Mouse (Mus musculus): ENCODE measurements around the gene Exoc6b. TPM values are rescaled to one million over a fixed set of nuclear protein-coding genes. Genes with fewer than 3 reads are reported as not detected.
"Not testable (repeated sequence)": the region's sequence is repeated elsewhere in the genome, so short reads cannot be mapped to it uniquely, and the experiment has no call there.

Exoc6b gene
- total and polyA plus RNA-seq, 3 experiments = 6.2 to 20.8 (median 15.6) TPM

- H3K27ac ChIP-seq = no peak overlapping the region
- TF ChIP-seq EP300 (IDR thresholded peaks at IDR 0.05; ENCODE audit: insufficient read depth, low read depth, low read length) (no peak), CTCF (IDR thresholded peaks at IDR 0.05) (no peak), POLR2A (IDR thresholded peaks at IDR 0.05; ENCODE audit: insufficient read depth, low read depth, low read length) (no peak)
- intact Hi-C loops (cut with DNase I) = no loop called here
- WGBS = 73% methylated on average over 4 of the region's 4 CpGs
- H3K4me1 ChIP-seq (ENCODE audit: control insufficient read depth, insufficient read depth, low read length) = no peaks in the 10 kb centered on the region
- H3K9ac ChIP-seq (ENCODE audit: low read depth, low read length) = no peak overlapping the region
- no peaks in the 10 kb centered on the region for H3K36me3 ChIP-seq (ENCODE audit: control insufficient read depth, insufficient read depth, low read length)
- H3K27me3 ChIP-seq (ENCODE audit: control insufficient read depth, insufficient read depth, low read length) = no peaks in the 10 kb centered on the region
- H3K79me2 ChIP-seq (replicated peaks; ENCODE audit: control insufficient read depth, insufficient read depth, low read length) = no peaks in the 10 kb centered on the region
- H3K4me3 ChIP-seq = no peak overlapping the region
- no peak for DNase-seq
Measured at GRCm38 (mm10) chr6:85087425-85087824, 18.1 kb upstream of the Exoc6b start.

GRCm38 (mm10) chr6:85086645-85087044 lies 17.3 kb upstream of the Exoc6b start:
- intact Hi-C loops (cut with DNase I) = no loop called here
- no peaks in the 10 kb centered on the region for H3K36me3 ChIP-seq (ENCODE audit: control insufficient read depth, insufficient read depth, low read length)
- no peak for DNase-seq
- H3K27ac ChIP-seq = no peak overlapping the region
- H3K4me1 ChIP-seq (ENCODE audit: control insufficient read depth, insufficient read depth, low read length) = no peaks in the 10 kb centered on the region
- TF ChIP-seq POLR2A (IDR thresholded peaks at IDR 0.05; ENCODE audit: insufficient read depth, low read depth, low read length) (no peak), EP300 (IDR thresholded peaks at IDR 0.05; ENCODE audit: insufficient read depth, low read depth, low read length) (no peak), CTCF (IDR thresholded peaks at IDR 0.05) (no peak)
- no peaks in the 10 kb centered on the region for H3K27me3 ChIP-seq (ENCODE audit: control insufficient read depth, insufficient read depth, low read length)
- no peaks in the 10 kb centered on the region for H3K79me2 ChIP-seq (replicated peaks; ENCODE audit: control insufficient read depth, insufficient read depth, low read length)
- no peak overlapping the region for H3K4me3 ChIP-seq
- H3K9ac ChIP-seq (ENCODE audit: low read depth, low read length) = no peak overlapping the region
- WGBS = 51% methylated on average over 3 of the region's 3 CpGs

GRCm38 (mm10) chr6:85076179-85076720 lies 6.9 kb upstream of the Exoc6b start:
- DNase-seq; H3K27me3 ChIP-seq (ENCODE audit: control insufficient read depth, insufficient read depth, low read length); H3K79me2 ChIP-seq (replicated peaks; ENCODE audit: control insufficient read depth, insufficient read depth, low read length); H3K27ac ChIP-seq; H3K36me3 ChIP-seq (ENCODE audit: control insufficient read depth, insufficient read depth, low read length); intact Hi-C loops (cut with DNase I); H3K9ac ChIP-seq (ENCODE audit: low read depth, low read length); H3K4me1 ChIP-seq (ENCODE audit: control insufficient read depth, insufficient read depth, low read length); H3K4me3 ChIP-seq: not testable (repeated sequence)
- 85% methylated on average over 29 of the region's 29 CpGs for WGBS

- Histone ChIP-seq H3K9ac (ENCODE audit: low read depth, low read length) (no peak overlapping the region), H3K27ac (no peak overlapping the region), H3K79me2 (replicated peaks; ENCODE audit: control insufficient read depth, insufficient read depth, low read length) (no peaks in the 10 kb centered on the region), H3K36me3 (ENCODE audit: control insufficient read depth, insufficient read depth, low read length) (no peaks in the 10 kb centered on the region), H3K4me1 (ENCODE audit: control insufficient read depth, insufficient read depth, low read length) (no peaks in the 10 kb centered on the region), H3K27me3 (ENCODE audit: control insufficient read depth, insufficient read depth, low read length) (no peaks in the 10 kb centered on the region), H3K4me3 (no peak overlapping the region)
- intact Hi-C loops (cut with DNase I) = no loop called here
- no peak for TF ChIP-seq EP300 (IDR thresholded peaks at IDR 0.05; ENCODE audit: insufficient read depth, low read depth, low read length)
- TF ChIP-seq POLR2A (IDR thresholded peaks at IDR 0.05; ENCODE audit: insufficient read depth, low read depth, low read length) = no peak
- TF ChIP-seq CTCF (IDR thresholded peaks at IDR 0.05) = no peak
- 28% methylated on average over 2 of the region's 2 CpGs for WGBS
- DNase-seq = no peak
Measured at GRCm38 (mm10) chr6:85074996-85075395, 5.7 kb upstream of the Exoc6b start.

- peak; percentile 27; the same call in 1 of the 2 replicates for TF ChIP-seq POLR2A (IDR thresholded peaks at IDR 0.05; ENCODE audit: insufficient read depth, low read depth, low read length)
- no peak for TF ChIP-seq CTCF (IDR thresholded peaks at IDR 0.05)
- Histone ChIP-seq H3K4me3 (peak overlapping the region; percentile 99), H3K79me2 (replicated peaks; ENCODE audit: control insufficient read depth, insufficient read depth, low read length) (0 out of 2 replicates have a peak, but pooled peaks cover 2% of the 10 kb centered on the region), H3K27me3 (ENCODE audit: control insufficient read depth, insufficient read depth, low read length) (no peaks in the 10 kb centered on the region), H3K27ac (peak overlapping the region; percentile 88), H3K9ac (ENCODE audit: low read depth, low read length) (peak overlapping the region; percentile 86), H3K4me1 (ENCODE audit: control insufficient read depth, insufficient read depth, low read length) (no peaks in the 10 kb centered on the region; the same call in none of the 2 replicates), H3K36me3 (ENCODE audit: control insufficient read depth, insufficient read depth, low read length) (no peaks in the 10 kb centered on the region)
- peak; percentile 12 to 32 for DNase-seq
- intact Hi-C loops (cut with DNase I) = loop anchor here (2.0 kb wide), 2 partner anchors 32 to 68 kb away; partner anchors contain the start of gene Spr
- 5% methylated on average over 17 of the region's 17 CpGs for WGBS
Measured at GRCm38 (mm10) chr6:85068322-85069022, 841 bp downstream of the Exoc6b start.

- no peak overlapping the region for H3K9ac ChIP-seq (ENCODE audit: low read depth, low read length)
- no peaks in the 10 kb centered on the region; the same call in 1 of the 2 replicates for H3K79me2 ChIP-seq (replicated peaks; ENCODE audit: control insufficient read depth, insufficient read depth, low read length)
- H3K4me1 ChIP-seq (ENCODE audit: control insufficient read depth, insufficient read depth, low read length) = no peaks in the 10 kb centered on the region
- no peaks in the 10 kb centered on the region for H3K36me3 ChIP-seq (ENCODE audit: control insufficient read depth, insufficient read depth, low read length)
- H3K4me3 ChIP-seq = no peak overlapping the region
- H3K27ac ChIP-seq = no peak overlapping the region
- no peak for DNase-seq
- no peaks in the 10 kb centered on the region for H3K27me3 ChIP-seq (ENCODE audit: control insufficient read depth, insufficient read depth, low read length)
- TF ChIP-seq EP300 (IDR thresholded peaks at IDR 0.05; ENCODE audit: insufficient read depth, low read depth, low read length) (no peak), CTCF (IDR thresholded peaks at IDR 0.05) (no peak), POLR2A (IDR thresholded peaks at IDR 0.05; ENCODE audit: insufficient read depth, low read depth, low read length) (no peak)
- intact Hi-C loops (cut with DNase I) = no loop called here
- WGBS = 88% methylated on average over 1 of the region's 1 CpGs
Measured at GRCm38 (mm10) chr6:85057641-85058040, 11.7 kb downstream of the Exoc6b start.

All from heart, adult 2 months (tissue).